Mouse (Mus musculus) stomach, postnatal 0 days (tissue): Measurements from ENCODE around the gene Car11. TPM values are rescaled to one million over a fixed set of nuclear protein-coding genes. Genes with fewer than 3 reads are reported as not detected.

Experiments
- ATAC-seq: fragments of 200-750 bp; cut with Nextera tagmentation; 2 replicates; pipeline ENCODE4 v1.8.0; 2017; ENCODE audit not compliant: low FRiP score, low TSS enrichment
- DNase-seq: peaks from one replicate; pipeline ENCODE4 v3.0.0-alpha.2; 2016; ENCODE audit warnings: low spot score
- H3K27ac ChIP-seq: fragments of 300-500 bp; sonication (generic); replicated peaks from 2 replicates; pipeline ENCODE4 v1.5.1; 2014; ENCODE audit warnings: mild to moderate bottlenecking, control low read depth
- H3K27me3 ChIP-seq: fragments of 300-500 bp; sonication (generic); 2 replicates; pipeline ENCODE4 v1.6.1; 2014; ENCODE audit warnings: low read length; ENCODE audit not compliant: control insufficient read depth, insufficient read depth
- H3K36me3 ChIP-seq: fragments of 300-500 bp; sonication (generic); 2 replicates; pipeline ENCODE4 v1.6.1; 2014; ENCODE audit warnings: low read length, mixed read lengths; ENCODE audit not compliant: control insufficient read depth, insufficient read depth
- H3K4me1 ChIP-seq: fragments of 300-500 bp; sonication (generic); replicated peaks from 2 replicates; pipeline ENCODE4 v1.6.1; 2014; ENCODE audit warnings: antibody characterized with exemption; ENCODE audit not compliant: control insufficient read depth, insufficient read depth
- H3K4me2 ChIP-seq: fragments of 300-500 bp; sonication (generic); replicated peaks from 2 replicates; pipeline ENCODE4 v1.6.1; 2014; ENCODE audit warnings: low read depth, mild to moderate bottlenecking, control low read depth, moderate library complexity
- H3K4me3 ChIP-seq: fragments of 300-500 bp; sonication (generic); 2 replicates; pipeline ENCODE4 v1.5.1; 2014; ENCODE audit warnings: low read depth, low read length, control low read depth
- H3K9ac ChIP-seq: fragments of 300-500 bp; sonication (generic); 2 replicates; pipeline ENCODE4 v1.6.1; 2014; ENCODE audit warnings: mild to moderate bottlenecking, low read length, control low read depth, mixed read lengths
- H3K9me3 ChIP-seq: fragments of 300-500 bp; sonication (generic); 2 replicates; pipeline ENCODE4 v1.6.1; 2016; ENCODE audit warnings: low read length; ENCODE audit not compliant: control insufficient read depth
- CTCF ChIP-seq: IDR thresholded peaks from 2 replicates; pipeline ENCODE4 v1.5.1; 2016; ENCODE audit warnings: antibody characterized with exemption, low read depth, mild to moderate bottlenecking, moderate library complexity
- EP300 ChIP-seq: optimal IDR thresholded peaks from 2 replicates; pipeline ENCODE3; 2016; ENCODE audit warnings: antibody characterized with exemption
- WGBS: fragments of 180-500 bp; shearing (Covaris S2); extraction: QIAGEN DNeasy Blood & Tissue Kit; methylation state at CpG from one replicate; pipeline ENCODE4 v1.1.7; 2014; 5-methylcytosine and 5-hydroxymethylcytosine counted together
- polyA plus RNA-seq: library from polyadenylated mRNA; unstranded; fragments of >200 nt; fragmentation: Nextera tagmentation; extraction: Ambion mirVana; gene quantifications from 2 replicates; pipeline ENCODE4 v1.2.1, GENCODE M21; 2015

Car11 gene
- polyA plus RNA-seq, 1 experiment from 2014 or later = 2.7 TPM

- Histone ChIP-seq H3K9ac (peak overlapping the region; percentile 87), H3K27ac (peak overlapping the region; percentile 82), H3K4me1 (peaks cover 13% of the 10 kb centered on the region), H3K27me3 (no peaks in the 10 kb centered on the region), H3K4me3 (peak overlapping the region; percentile 67), H3K9me3 (no peaks in the 10 kb centered on the region), H3K4me2 (peak overlapping the region; percentile 91), H3K36me3 (peaks cover 27% of the 10 kb centered on the region)
- ATAC-seq (no peak), DNase-seq (peak; percentile 17)
- 58% methylated on average over 6 of the region's 6 CpGs for WGBS
- TF ChIP-seq CTCF (no peak), EP300 (no peak)
These were observed 14.4 kb downstream of the Car11 start for GRCm38 (mm10) chr7:45713881-45714520.

GRCm38 (mm10) chr7:45714630-45715089 lies 15.0 kb downstream of the Car11 start:
- DNase-seq = peak; percentile 87
- Histone ChIP-seq H3K4me1 (peaks cover 13% of the 10 kb centered on the region; the same call in 1 of the 2 replicates), H3K4me3 (peak overlapping the region; percentile 67), H3K36me3 (peaks cover 28% of the 10 kb centered on the region), H3K27me3 (no peaks in the 10 kb centered on the region), H3K4me2 (peak overlapping the region; percentile 91), H3K9ac (peak overlapping the region; percentile 87), H3K27ac (peak overlapping the region; percentile 97), H3K9me3 (no peaks in the 10 kb centered on the region)
- WGBS = 10% methylated on average over 14 of the region's 14 CpGs
- peak; percentile 80 for ATAC-seq
- no peak for TF ChIP-seq CTCF
- TF ChIP-seq EP300 = peak; percentile 83

GRCm38 (mm10) chr7:45715090-45715708 lies 15.6 kb downstream of the Car11 start, which contains the start of gene Rpl18:
TSS of gene Rpl18 (plus strand) at chr7:45715457.
- TF ChIP-seq EP300 (no peak), CTCF (peak; percentile 20; the same call in 1 of the 2 replicates)
- Histone ChIP-seq H3K36me3 (peaks cover 29% of the 10 kb centered on the region), H3K27ac (peak within 1 kb of the TSS; percentile 97), H3K4me3 (peak within 1 kb of the TSS; percentile 67), H3K9me3 (no peaks in the 10 kb centered on the region), H3K9ac (peak within 1 kb of the TSS; percentile 87), H3K27me3 (no peaks in the 10 kb centered on the region), H3K4me2 (peak within 1 kb of the TSS; percentile 91), H3K4me1 (peaks cover 13% of the 10 kb centered on the region; the same call in 1 of the 2 replicates)
- DNase-seq (peak; percentile 99), ATAC-seq (peak; percentile 86)
- 5% methylated on average over 34 of the region's 34 CpGs for WGBS

DNA sequence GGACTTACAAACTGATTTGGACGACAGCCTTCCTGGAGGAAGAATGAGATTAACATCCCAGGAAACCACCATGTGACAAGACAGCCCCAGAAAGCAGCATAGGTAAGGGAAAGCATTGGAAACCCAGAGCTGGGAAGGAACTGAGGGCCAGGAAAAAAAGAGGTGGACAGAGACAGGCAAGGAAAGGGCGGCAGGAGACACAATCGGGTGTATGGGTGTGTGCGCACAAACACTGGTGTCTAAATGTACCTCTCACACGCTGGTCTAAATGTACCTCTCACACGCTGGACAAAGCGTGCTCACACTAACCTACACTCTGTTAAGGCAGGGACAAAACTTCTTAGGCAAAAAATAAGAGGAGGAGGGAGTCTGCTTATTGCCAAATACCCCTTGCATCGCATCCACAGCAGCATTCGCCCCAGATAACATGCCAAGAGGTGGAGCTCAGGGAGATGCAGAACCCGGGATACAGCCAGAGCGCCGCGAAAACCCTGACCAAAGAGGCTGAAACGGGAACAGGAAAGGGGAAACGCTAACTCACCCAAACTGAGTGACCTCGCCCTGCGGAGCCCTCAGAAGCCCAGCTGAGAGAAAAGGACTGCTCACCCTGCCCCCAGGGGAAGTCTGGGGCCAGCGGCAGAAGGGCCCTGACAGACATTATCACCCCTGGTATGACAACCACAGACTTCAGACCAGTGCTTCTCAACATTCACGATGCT lies 16.3 kb downstream of the Car11 start:
- peak overlapping the region; percentile 23 for H3K4me3 ChIP-seq
- H3K4me1 ChIP-seq = peaks cover 13% of the 10 kb centered on the region; the same call in 1 of the 2 replicates
- 78% methylated on average over 19 of the region's 19 CpGs for WGBS
- H3K27me3 ChIP-seq = no peaks in the 10 kb centered on the region
- H3K36me3 ChIP-seq = peaks cover 26% of the 10 kb centered on the region
- H3K9me3 ChIP-seq = no peaks in the 10 kb centered on the region
- H3K27ac ChIP-seq = peak overlapping the region; percentile 86
- DNase-seq (peak; percentile 17), ATAC-seq (no peak)
- TF ChIP-seq EP300 (no peak), CTCF (no peak)
- peak overlapping the region; percentile 27; the same call in 1 of the 2 replicates for H3K9ac ChIP-seq
- H3K4me2 ChIP-seq = peak overlapping the region; percentile 91

- 86% methylated on average over 3 of the region's 3 CpGs for WGBS
- no peak for TF ChIP-seq CTCF
- no peak for TF ChIP-seq EP300
- no peak for DNase-seq
- Histone ChIP-seq H3K9me3 (no peaks in the 10 kb centered on the region), H3K4me2 (peak overlapping the region; percentile 91), H3K27ac (0 out of 2 replicates have a peak overlapping the region, but pooled peaks have one; percentile 31), H3K27me3 (no peaks in the 10 kb centered on the region), H3K4me3 (peak overlapping the region; percentile 10; the same call in 1 of the 2 replicates), H3K9ac (peak overlapping the region; percentile 27; the same call in 1 of the 2 replicates), H3K36me3 (peaks cover 23% of the 10 kb centered on the region), H3K4me1 (peaks cover 13% of the 10 kb centered on the region; the same call in 1 of the 2 replicates)
- no peak for ATAC-seq
These were observed 16.8 kb downstream of the Car11 start for GRCm38 (mm10) chr7:45716460-45716857.
